ENCODE assay signal across 18 mouse cellular contexts in genomic region chr4:108638752-108639151, GRCm38 (mm10). TPM values are rescaled to one million over a fixed set of nuclear protein-coding genes. Genes with fewer than 3 reads are reported as not detected.
A peak's percentile ranks its signal among the peaks of the same experiment; 100 is the strongest.
DNase-seq lines count a peak whose midpoint lies in the region; ATAC-seq and TF ChIP-seq lines count a peak whose summit lies in the region.
"Had no signal": no experiment of that assay in that cellular context is flagged by ENCODE, and none has a peak within 500 bp of the region (broad histone marks: within the 10 kb centered on the region; RNA-seq: fewer than 3 reads in every experiment).

No protein-coding gene starts in this region.

- no peak for TF ChIP-seq POLR2A in thymus, adult 2 months (IDR thresholded peaks at IDR 0.05; ENCODE audit: control insufficient read depth, extremely low read depth, insufficient read depth, low read length, poor library complexity)
- no peak for TF ChIP-seq POLR2A in CH12.LX (IDR thresholded peaks at IDR 0.05; ENCODE audit: low read depth, low read length)

- DNase-seq in thymus, adult 2 months = peak; percentile 7
- no peak for DNase-seq in thymus, postnatal 36 days
- peak; percentile 16 for DNase-seq in CH12.LX (ENCODE audit: extremely low read depth)
- DNase-seq in natural killer cell, adult 2 months (ENCODE audit: low spot score in 2 of 2) = peak; percentile 30 to 40
- no peak for DNase-seq in kidney, adult 18-20 months
- DNase-seq in Muller cell, postnatal 12 days (ENCODE audit: inconsistent ontology term) = no peak
- no peak for DNase-seq in cerebellum, postnatal 10 days
- DNase-seq: adrenal gland, adult 8-10 months; cerebellum, postnatal 36 days; heart, postnatal 36 days; lung, postnatal 14 days; right cerebral cortex, postnatal 14 days had no signal

- H3K9ac ChIP-seq in CH12.LX (ENCODE audit: insufficient read depth, low read depth) = no peak overlapping the region
- H3K9ac ChIP-seq: embryonic facial prominence, embryonic 13.5 days; forebrain, embryonic 12.5 days; neural tube, embryonic 15.5 days had no signal

- H3K79me2 ChIP-seq in CH12.LX (replicated peaks; ENCODE audit: control insufficient read depth, extremely low read depth, insufficient read depth, poor library complexity, severe bottlenecking) = no peaks in the 10 kb centered on the region

- dilution Hi-C loops in CH12.LX (cut with MboI; ENCODE audit: extremely low pct_ligation_motif_present, extremely low pct_unique_long_range_greater_than_20kb, low sequenced_read_pairs) = no loop called here

- peaks cover 1% of the 10 kb centered on the region for H3K36me3 ChIP-seq in thymus, adult 2 months (ENCODE audit: control insufficient read depth, insufficient read depth, low read length)
- peaks cover 12 to 32% of the 10 kb centered on the region in 2 experiments for H3K36me3 ChIP-seq in CH12.LX (replicated peaks in 1 of 2; ENCODE audit: control insufficient read depth in 1 of 2, insufficient read depth in 1 of 2, low read length in 1 of 2)

- in situ Hi-C loops in CH12.LX (cut with MboI; ENCODE audit: low pct_ligation_motif_present, low pct_unique_long_range_greater_than_20kb, low sequenced_read_pairs) = no loop called here

- H3K27me3 ChIP-seq in thymus, adult 2 months (ENCODE audit: control insufficient read depth, insufficient read depth, low read length) = no peaks in the 10 kb centered on the region
- H3K27me3 ChIP-seq in CH12.LX (replicated peaks) = no peaks in the 10 kb centered on the region
- H3K27me3 ChIP-seq: embryonic facial prominence, embryonic 13.5 days; forebrain, embryonic 12.5 days; neural tube, embryonic 15.5 days had no signal

- WGBS in thymus, adult 2 months = 43% methylated on average over 5 of the region's 5 CpGs

- H3K27ac ChIP-seq in thymus, adult 2 months (ENCODE audit: control insufficient read depth, insufficient read depth, low read length) = no peak overlapping the region
- no peak overlapping the region for H3K27ac ChIP-seq in CH12.LX (ENCODE audit: insufficient read depth, low read depth)
- H3K27ac ChIP-seq: embryonic facial prominence, embryonic 13.5 days; forebrain, embryonic 12.5 days; limb, embryonic 10.5 days; neural tube, embryonic 15.5 days had no signal

- peak; percentile 83 for ATAC-seq in inflammation-experienced regulatory T-cells, adult 6 months
- ATAC-seq: midbrain, embryonic 16.5 days had no signal

- no peaks in the 10 kb centered on the region for H3K9me3 ChIP-seq in CH12.LX (replicated peaks; ENCODE audit: low read length)
- H3K9me3 ChIP-seq: embryonic facial prominence, embryonic 13.5 days; forebrain, embryonic 12.5 days; limb, embryonic 10.5 days; neural tube, embryonic 15.5 days had no signal

- no peak for TF ChIP-seq CTCF in thymus, adult 2 months (IDR thresholded peaks at IDR 0.05; ENCODE audit: borderline replicate concordance, control insufficient read depth, extremely low read depth, insufficient read depth, low read length, poor library complexity)
- TF ChIP-seq CTCF in CH12.LX (conservative IDR thresholded peaks at IDR 0.05 in 1 of 2, IDR thresholded peaks at IDR 0.05 in 1 of 2; ENCODE audit: low read depth in 2 of 2, low read length in 2 of 2) = no peak

- TF ChIP-seq EP300 in CH12.LX (IDR thresholded peaks at IDR 0.05; ENCODE audit: low read length) = no peak

- H3K4me2 ChIP-seq in CH12.LX (ENCODE audit: insufficient read depth, low read depth, poor library complexity, severe bottlenecking) = no peak overlapping the region
- H3K4me2 ChIP-seq: embryonic facial prominence, embryonic 13.5 days; forebrain, embryonic 12.5 days; neural tube, embryonic 15.5 days had no signal

- H3K4me3 ChIP-seq in thymus, adult 2 months (ENCODE audit: control insufficient read depth, insufficient read depth, low read length) = no peak overlapping the region
- no peak overlapping the region for H3K4me3 ChIP-seq in CH12.LX (replicated peaks in 1 of 3; ENCODE audit: low read depth in 2 of 3, low read length in 2 of 3, poor library complexity in 1 of 3)
- H3K4me3 ChIP-seq: embryonic facial prominence, embryonic 13.5 days; forebrain, embryonic 12.5 days; limb, embryonic 10.5 days; neural tube, embryonic 15.5 days had no signal

- no peaks in the 10 kb centered on the region for H3K4me1 ChIP-seq in thymus, adult 2 months (replicated peaks; ENCODE audit: control insufficient read depth, insufficient read depth, low read length)
- H3K4me1 ChIP-seq in CH12.LX (ENCODE audit: control insufficient read depth in 1 of 2, insufficient read depth in 2 of 2) = peaks cover 18 to 48% of the 10 kb centered on the region in 2 experiments
- H3K4me1 ChIP-seq: embryonic facial prominence, embryonic 13.5 days; limb, embryonic 10.5 days; neural tube, embryonic 15.5 days had no signal

- no peak for TF ChIP-seq RAD21 in CH12.LX (IDR thresholded peaks at IDR 0.05; ENCODE audit: low read depth, low read length)

TF ChIP-seq in CH12.LX, 34 proteins besides CTCF, POLR2A, EP300 and RAD21:
- TF ChIP-seq MEF2A (IDR thresholded peaks at IDR 0.05; ENCODE audit: borderline replicate concordance, low read depth, low read length) = no peak
- TF ChIP-seq E2F4 (IDR thresholded peaks at IDR 0.05; ENCODE audit: insufficient replicate concordance, low read depth, low read length) = no peak
- no peak for TF ChIP-seq SMC3 (IDR thresholded peaks at IDR 0.05; ENCODE audit: low read depth, low read length)
- no peak for TF ChIP-seq PAX5 (IDR thresholded peaks at IDR 0.05; ENCODE audit: low read length)
- TF ChIP-seq ZMIZ1 (IDR thresholded peaks at IDR 0.05; ENCODE audit: low read depth, low read length) = no peak
- TF ChIP-seq MXI1 (IDR thresholded peaks at IDR 0.05; ENCODE audit: low read depth, low read length) = no peak
- no peak for TF ChIP-seq ZC3H11A (IDR thresholded peaks at IDR 0.05; ENCODE audit: low read depth, low read length)
- TF ChIP-seq NRF1 (IDR thresholded peaks at IDR 0.05; ENCODE audit: low read depth, low read length) = no peak
- TF ChIP-seq RCOR1 (conservative IDR thresholded peaks at IDR 0.05; ENCODE audit: low read depth, low read length) = no peak
- no peak for TF ChIP-seq JUN (IDR thresholded peaks at IDR 0.05; ENCODE audit: insufficient read depth, low read depth, low read length)
- no peak for TF ChIP-seq USF2 (conservative IDR thresholded peaks at IDR 0.05; ENCODE audit: low read depth, low read length)
- no peak for TF ChIP-seq KAT2A (IDR thresholded peaks at IDR 0.05; ENCODE audit: insufficient replicate concordance, low read length)
- TF ChIP-seq MAFK (IDR thresholded peaks at IDR 0.05; ENCODE audit: insufficient replicate concordance, low read length) = no peak
TF ChIP-seq in CH12.LX: peak in this region for 0.

RNA-seq across cellular contexts. Expression of gene Cc2d1b, which starts 19.0 kb away (rescaled TPM):
- polyA plus RNA-seq in thymus, adult 2 months (2012; rRNA removed) = 73.1 and 73.2 TPM in 2 replicates
- total RNA-seq in CH12.LX (2012; rRNA removed) (60.9 and 61.4 TPM in 2 replicates), CH12.LX (2014; rRNA removed) (48.9 and 59.0 TPM in 2 replicates)
- 57.5 and 69.1 TPM in 2 replicates for polyA plus RNA-seq in CH12.LX (2012; ENCODE audit: insufficient read length, low read depth)
- polyA plus RNA-seq in inflammation-experienced regulatory T-cells, adult 6 months (2017; shearing (Covaris generic)) = 10 to 100 TPM; 24.1 to 37.9 (median 35.3) TPM

RNA-seq across cellular contexts. Expression of gene Orc1, which starts 59.5 kb away (rescaled TPM):
- 3.8 and 5.1 TPM in 2 replicates for polyA plus RNA-seq in thymus, adult 2 months (2012; rRNA removed)
- 16.3 and 20.5 TPM in 2 replicates for total RNA-seq in CH12.LX (2012; rRNA removed)
- total RNA-seq in CH12.LX (2014; rRNA removed) = 25.1 and 25.4 TPM in 2 replicates
- 24.8 and 25.0 TPM in 2 replicates for polyA plus RNA-seq in CH12.LX (2012; ENCODE audit: insufficient read length, low read depth)
- 10 to 100 TPM in 1 of 3 experiments, 1 to 10 TPM in 2; 2.3 to 11.8 (median 3.3) TPM for polyA plus RNA-seq in inflammation-experienced regulatory T-cells, adult 6 months (2017; shearing (Covaris generic))

RNA-seq across cellular contexts. Expression of gene Prpf38a, which starts 59.6 kb away (rescaled TPM):
- 7.2 and 8.0 TPM in 2 replicates for polyA plus RNA-seq in thymus, adult 2 months (2012; rRNA removed)
- total RNA-seq in CH12.LX (2012; rRNA removed) (51.1 and 63.1 TPM in 2 replicates), CH12.LX (2014; rRNA removed) (107 and 127 TPM in 2 replicates)
- 82.2 and 98.7 TPM in 2 replicates for polyA plus RNA-seq in CH12.LX (2012; ENCODE audit: insufficient read length, low read depth)
- 10 to 100 TPM; 62.9 to 75.8 (median 66.2) TPM for polyA plus RNA-seq in inflammation-experienced regulatory T-cells, adult 6 months (2017; shearing (Covaris generic))

Comparison
In these comparisons a context has a peak if more than half of its experiments do, and no peak if none do; other contexts are left out.
1. DNase-seq: peak in thymus, adult 2 months (single experiment), CH12.LX (single experiment) and natural killer cell, adult 2 months (2 of 2); none in thymus, postnatal 36 days (0 of 2), kidney, adult 18-20 months (single experiment), Muller cell, postnatal 12 days (single experiment) and cerebellum, postnatal 10 days (0 of 2).